Comparison of ENCODE assay signal across 9 mouse cellular contexts in the genomic region with DNA sequence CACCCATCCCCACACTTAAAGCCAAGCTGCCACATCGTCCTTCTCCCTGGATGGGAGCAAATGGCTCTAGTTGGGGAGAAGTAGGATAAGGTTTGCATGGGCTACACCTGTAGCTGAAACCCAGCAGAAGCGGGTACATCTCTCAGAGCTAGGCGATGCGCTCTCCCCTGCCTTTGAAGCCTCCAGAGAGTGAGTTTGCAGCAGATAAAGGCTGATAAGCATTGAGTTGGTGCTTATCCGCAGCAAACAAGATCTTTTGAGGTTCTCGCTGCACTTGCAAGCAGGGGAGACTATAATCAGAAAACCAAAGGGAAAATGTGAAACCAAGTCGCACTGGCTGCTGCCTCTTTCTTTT. TPM values are rescaled to one million over a fixed set of nuclear protein-coding genes. Genes with fewer than 3 reads are reported as not detected.
DNase-seq lines count a peak whose midpoint lies in the region; ATAC-seq and TF ChIP-seq lines count a peak whose summit lies in the region.
"Had no signal": no experiment of that assay in that cellular context is flagged by ENCODE, and none has a peak within 500 bp of the region (broad histone marks: within the 10 kb centered on the region; RNA-seq: fewer than 3 reads in every experiment).

No protein-coding gene starts in this region.

- H3K36me3 ChIP-seq in kidney, embryonic 14.5 days (ENCODE audit: control insufficient read depth, insufficient read depth, low read length) = no peaks in the 10 kb centered on the region
- H3K36me3 ChIP-seq in limb, embryonic 11.5 days (ENCODE audit: control insufficient read depth, insufficient read depth, low read length) = no peaks in the 10 kb centered on the region
- no peaks in the 10 kb centered on the region for H3K36me3 ChIP-seq in thymus, adult 2 months (ENCODE audit: control insufficient read depth, insufficient read depth, low read length)
- H3K36me3 ChIP-seq: embryonic facial prominence, embryonic 15.5 days had no signal

- H3K4me3 ChIP-seq in kidney, embryonic 14.5 days (ENCODE audit: low read length) = no peak overlapping the region
- H3K4me3 ChIP-seq in limb, embryonic 11.5 days (ENCODE audit: low read depth, low read length) = no peak overlapping the region
- peak overlapping the region; percentile 9; the same call in 1 of the 2 replicates for H3K4me3 ChIP-seq in thymus, adult 2 months (ENCODE audit: control insufficient read depth, insufficient read depth, low read length)
- H3K4me3 ChIP-seq: embryonic facial prominence, embryonic 15.5 days had no signal

- H3K4me1 ChIP-seq in kidney, embryonic 14.5 days (ENCODE audit: control insufficient read depth, insufficient read depth, low read length) = peaks cover 21% of the 10 kb centered on the region
- H3K4me1 ChIP-seq in limb, embryonic 11.5 days (ENCODE audit: control insufficient read depth, insufficient read depth, low read length) = peaks cover 51% of the 10 kb centered on the region
- peaks cover 52% of the 10 kb centered on the region for H3K4me1 ChIP-seq in thymus, adult 2 months (replicated peaks; ENCODE audit: control insufficient read depth, insufficient read depth, low read length)

- no peak for DNase-seq in kidney, postnatal 10 days
- DNase-seq in limb, embryonic 11.5 days (ENCODE audit: low spot score) = peak; percentile 54
- DNase-seq in thymus, adult 2 months = peak; percentile 75
- DNase-seq in cerebellum, postnatal 14 days = no peak
- no peak for DNase-seq in frontal cortex, postnatal 10 days (ENCODE audit: low spot score in 2 of 2)
- DNase-seq: kidney, adult 18-20 months had no signal

- no peak overlapping the region for H3K4me2 ChIP-seq in kidney, embryonic 14.5 days (replicated peaks; ENCODE audit: low read depth, low read length)
- H3K4me2 ChIP-seq in limb, embryonic 11.5 days (ENCODE audit: low read depth, severe bottlenecking) = peak overlapping the region; percentile 24; the same call in 1 of the 2 replicates
- H3K4me2 ChIP-seq: embryonic facial prominence, embryonic 15.5 days had no signal

- no peak for ATAC-seq in kidney, embryonic 14.5 days (ENCODE audit: low FRiP score, low TSS enrichment)
- ATAC-seq in activated CD4-positive, CD25-positive, alpha-beta regulatory T cell, adult 4 months = peak; percentile 43
- no peak for ATAC-seq in limb, embryonic 11.5 days (ENCODE audit: insufficient number of reproducible peaks, low FRiP score, low TSS enrichment, low read depth)

- no peak overlapping the region for H3K9ac ChIP-seq in kidney, embryonic 14.5 days (ENCODE audit: low read depth, low read length)
- H3K9ac ChIP-seq in limb, embryonic 11.5 days (ENCODE audit: low read length) = 0 out of 2 replicates have a peak overlapping the region, but pooled peaks have one; percentile 48
- H3K9ac ChIP-seq: embryonic facial prominence, embryonic 15.5 days had no signal

- H3K27me3 ChIP-seq in kidney, embryonic 14.5 days (ENCODE audit: control insufficient read depth, insufficient read depth, low read length) = no peaks in the 10 kb centered on the region
- no peaks in the 10 kb centered on the region for H3K27me3 ChIP-seq in limb, embryonic 11.5 days (ENCODE audit: control insufficient read depth, insufficient read depth, low read length)
- no peaks in the 10 kb centered on the region for H3K27me3 ChIP-seq in thymus, adult 2 months (ENCODE audit: control insufficient read depth, insufficient read depth, low read length)
- H3K27me3 ChIP-seq: embryonic facial prominence, embryonic 15.5 days had no signal

- WGBS in kidney, embryonic 14.5 days = 27% methylated on average over 7 of the region's 7 CpGs
- 11% methylated on average over 7 of the region's 7 CpGs for WGBS in limb, embryonic 11.5 days
- WGBS in thymus, adult 2 months = under 1% methylated on average over 7 of the region's 7 CpGs

- no peak for TF ChIP-seq POLR2A in thymus, adult 2 months (IDR thresholded peaks at IDR 0.05; ENCODE audit: control insufficient read depth, extremely low read depth, insufficient read depth, low read length, poor library complexity)

- TF ChIP-seq CTCF in thymus, adult 2 months (IDR thresholded peaks at IDR 0.05; ENCODE audit: borderline replicate concordance, control insufficient read depth, extremely low read depth, insufficient read depth, low read length, poor library complexity) = no peak

- H3K9me3 ChIP-seq in kidney, embryonic 14.5 days (ENCODE audit: control insufficient read depth, low read length) = no peaks in the 10 kb centered on the region
- H3K9me3 ChIP-seq in limb, embryonic 11.5 days (ENCODE audit: control insufficient read depth, low read length) = no peaks in the 10 kb centered on the region
- H3K9me3 ChIP-seq: embryonic facial prominence, embryonic 15.5 days had no signal

- H3K27ac ChIP-seq in kidney, embryonic 14.5 days (ENCODE audit: low read depth, low read length) = peak overlapping the region; percentile 14; the same call in 1 of the 2 replicates
- peak overlapping the region; percentile 80 for H3K27ac ChIP-seq in limb, embryonic 11.5 days (replicated peaks; ENCODE audit: low read depth, low read length)
- peak overlapping the region; percentile 91 for H3K27ac ChIP-seq in thymus, adult 2 months (ENCODE audit: control insufficient read depth, insufficient read depth, low read length)
- H3K27ac ChIP-seq: embryonic facial prominence, embryonic 15.5 days had no signal

RNA-seq across cellular contexts. Expression of gene Fli1, which starts 47.0 kb away (rescaled TPM):
- 24.0 and 27.3 TPM in 2 replicates for polyA plus RNA-seq in kidney, embryonic 14.5 days (2014; fragmentation: Nextera tagmentation; extraction: Ambion mirVana)
- polyA plus RNA-seq in activated CD4-positive, CD25-positive, alpha-beta regulatory T cell, adult 4 months (2017; shearing (Covaris generic)) = 100 to 1,000 TPM; 114 to 122 TPM
- 62.2 and 68.3 TPM in 2 replicates for polyA plus RNA-seq in limb, embryonic 11.5 days (2014; fragmentation: Nextera tagmentation; extraction: Ambion mirVana)
- 28.5 and 33.9 TPM in 2 replicates for polyA plus RNA-seq in thymus, adult 2 months (2012; rRNA removed)

Comparison
In these comparisons a context has a peak if more than half of its experiments do, and no peak if none do; other contexts are left out.
1. H3K27ac ChIP-seq: peak in every context shown above with its lines; median percentile 91 in thymus, adult 2 months; 80 in limb, embryonic 11.5 days; 14 in kidney, embryonic 14.5 days.
2. DNase-seq: peak in limb, embryonic 11.5 days (single experiment) and thymus, adult 2 months (single experiment); none in kidney, postnatal 10 days (single experiment), cerebellum, postnatal 14 days (0 of 2) and frontal cortex, postnatal 10 days (0 of 2).